Mouse (Mus musculus): ENCODE data around the gene Aldh1a1. TPM values are rescaled to one million over a fixed set of nuclear protein-coding genes. Genes with fewer than 3 reads are reported as not detected.

Gene Aldh1a1
- polyA plus RNA-seq, 1 experiment, result 0.33 TPM

DNA sequence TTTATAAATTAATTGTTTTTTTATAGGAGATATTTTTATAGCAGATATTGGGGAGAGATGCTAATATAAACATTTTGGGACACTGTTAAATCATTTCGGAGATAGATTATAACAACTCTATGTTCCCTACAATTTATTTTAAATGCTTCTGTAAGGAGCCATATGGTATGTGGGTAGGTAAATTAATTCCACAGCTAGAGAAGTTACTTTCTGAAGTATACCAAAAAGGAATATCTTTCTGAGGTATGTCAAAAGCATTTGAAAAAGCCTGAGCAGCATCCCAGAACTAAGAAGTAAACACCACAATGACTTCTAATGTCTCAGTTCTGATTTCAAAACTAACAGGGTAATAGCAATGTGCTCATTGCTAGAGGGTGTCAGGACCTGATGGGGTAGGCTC, 49.4 kb downstream of the Aldh1a1 start:
- TF ChIP-seq GATA1 (IDR thresholded peaks at IDR 0.05; ENCODE audit: low read length), result no peak

DNA sequence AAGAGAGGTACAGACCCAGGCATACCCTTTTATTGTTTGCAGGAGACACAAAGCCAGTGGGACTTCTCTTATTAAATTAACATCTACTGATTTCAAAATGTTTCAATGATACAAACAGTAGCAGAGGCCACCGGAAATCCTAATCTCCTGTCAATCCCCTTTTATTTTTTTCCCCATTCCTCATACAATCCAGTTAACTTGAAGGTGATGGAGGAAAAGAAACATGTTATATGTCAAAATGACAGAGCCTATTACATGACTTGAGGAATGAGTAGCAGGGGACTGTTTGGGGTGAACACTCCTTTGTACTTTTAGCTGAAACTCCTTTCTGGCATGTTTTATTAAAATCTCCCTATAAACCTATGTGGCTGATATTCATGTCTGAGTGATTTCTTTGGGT, 51.3 kb downstream of the Aldh1a1 start:
- no peak for TF ChIP-seq GATA1 (IDR thresholded peaks at IDR 0.05; ENCODE audit: low read length)

DNA sequence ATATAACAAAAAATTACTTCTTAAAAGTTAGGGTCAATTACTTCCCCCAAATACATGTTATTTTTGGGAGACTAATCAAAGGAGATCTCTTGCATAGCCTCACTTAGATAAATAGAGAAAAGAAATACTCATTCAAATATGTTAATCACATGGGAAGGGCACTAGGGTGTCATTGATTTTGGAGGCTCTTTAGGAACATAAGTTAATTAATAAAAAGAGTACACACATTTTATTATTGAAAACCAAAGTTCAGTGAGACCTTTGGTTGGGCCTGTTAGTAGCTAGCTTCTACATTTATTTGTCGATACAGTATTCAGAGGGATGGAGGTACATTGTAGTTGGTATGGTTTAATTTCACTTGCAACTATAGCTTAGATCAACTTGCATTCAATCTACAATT, 52.4 kb downstream of the Aldh1a1 start:
- no peak for TF ChIP-seq GATA1 (IDR thresholded peaks at IDR 0.05; ENCODE audit: low read length)

DNA sequence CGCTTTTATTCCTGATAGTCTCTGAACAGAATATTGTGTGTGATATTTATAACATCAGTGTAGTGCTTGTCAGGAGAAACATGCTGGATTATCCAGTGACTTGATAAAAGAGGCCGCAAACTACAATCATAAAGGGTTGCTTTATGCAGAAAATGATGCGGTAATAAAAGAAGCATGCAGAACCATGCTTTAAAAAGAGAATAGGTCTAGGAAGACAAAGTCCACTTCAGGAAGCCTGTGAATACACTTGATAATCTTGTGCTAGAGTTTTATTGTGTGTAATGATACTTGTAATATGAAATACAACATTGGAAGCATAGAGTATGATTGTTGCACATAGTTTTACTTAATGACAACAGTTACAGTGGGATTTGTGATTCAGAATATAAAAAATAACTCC, 54.5 kb downstream of the Aldh1a1 start:
- TF ChIP-seq GATA1 (IDR thresholded peaks at IDR 0.05; ENCODE audit: low read length), result no peak

DNA sequence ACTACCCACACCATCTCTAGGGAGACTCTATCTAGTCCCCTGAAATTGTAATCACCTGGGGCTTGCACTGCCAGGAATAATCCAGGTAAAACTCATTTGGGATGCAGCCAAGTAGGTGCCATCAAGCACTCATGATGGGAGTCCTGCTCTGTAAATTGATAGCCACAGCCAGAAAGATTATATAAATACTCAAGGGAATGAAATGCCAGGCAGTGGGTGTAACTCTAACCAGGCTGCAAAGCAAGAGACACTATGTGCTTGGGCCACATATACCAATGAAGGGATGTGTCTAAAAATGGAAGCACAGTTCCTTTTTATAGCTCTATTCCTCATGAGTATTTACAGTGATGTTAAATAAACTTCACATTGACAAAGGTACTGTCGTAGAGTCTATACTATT, 56.9 kb downstream of the Aldh1a1 start:
- no peak for TF ChIP-seq GATA1 (IDR thresholded peaks at IDR 0.05; ENCODE audit: low read length)

DNA sequence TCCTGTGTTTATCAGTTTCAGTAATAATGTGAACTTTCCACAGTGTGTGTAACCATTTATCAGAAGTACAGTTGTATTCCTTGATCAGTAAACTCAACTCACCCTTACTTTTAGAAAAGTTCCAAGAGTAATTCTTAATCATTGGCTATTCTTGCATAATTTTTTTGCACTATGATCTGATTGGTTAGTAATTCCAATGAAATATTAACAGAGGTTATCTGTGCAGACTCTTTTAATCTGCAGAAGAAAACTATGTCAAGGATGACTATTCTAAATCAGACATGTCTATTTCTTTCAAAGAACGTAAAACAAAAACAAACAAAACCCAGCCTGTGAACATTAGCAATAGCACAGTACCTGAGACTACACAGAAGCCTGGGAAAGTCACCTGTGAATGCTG, 62.9 kb downstream of the Aldh1a1 start:
- no peak for TF ChIP-seq GATA1 (IDR thresholded peaks at IDR 0.05; ENCODE audit: low read length)

DNA sequence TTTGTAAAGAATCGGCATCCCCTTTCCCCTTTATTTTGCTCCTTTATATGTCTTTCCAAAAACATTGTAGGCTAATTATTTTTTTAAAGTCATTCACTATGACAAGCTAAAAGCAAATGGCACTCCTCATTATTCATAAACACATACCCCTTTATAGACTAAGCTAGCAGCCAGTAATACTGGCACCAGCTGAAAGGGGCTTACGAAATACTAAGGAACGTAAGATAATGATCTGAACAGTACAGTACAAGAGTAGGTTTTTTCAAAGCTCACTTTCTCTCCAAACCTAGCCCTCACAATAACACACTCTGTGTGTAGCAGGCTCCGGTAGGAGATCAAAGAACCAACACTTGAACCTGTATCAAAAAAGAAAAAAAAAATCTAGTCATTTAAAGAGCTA, 64.7 kb downstream of the Aldh1a1 start:
- no peak for TF ChIP-seq GATA1 (IDR thresholded peaks at IDR 0.05; ENCODE audit: low read length)

DNA sequence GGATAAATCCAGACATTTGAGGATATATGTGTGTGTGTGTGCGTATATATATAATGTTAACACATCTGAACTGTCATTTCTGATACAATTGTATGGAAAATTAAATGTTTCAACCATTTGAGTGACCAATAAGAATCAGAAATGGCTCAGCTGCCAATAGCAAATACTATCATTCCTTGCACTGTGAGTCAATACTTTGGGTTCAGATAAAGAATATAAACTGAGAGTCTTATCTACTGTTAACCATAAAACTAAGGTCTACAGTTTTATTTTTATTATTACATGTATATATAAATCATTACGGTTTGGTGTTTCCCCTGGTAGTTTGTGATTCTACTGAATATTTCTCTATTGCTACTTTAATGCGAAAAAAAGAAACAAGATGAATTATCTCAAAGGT, 65.6 kb downstream of the Aldh1a1 start:
- no peak for TF ChIP-seq GATA1 (IDR thresholded peaks at IDR 0.05; ENCODE audit: low read length)

DNA sequence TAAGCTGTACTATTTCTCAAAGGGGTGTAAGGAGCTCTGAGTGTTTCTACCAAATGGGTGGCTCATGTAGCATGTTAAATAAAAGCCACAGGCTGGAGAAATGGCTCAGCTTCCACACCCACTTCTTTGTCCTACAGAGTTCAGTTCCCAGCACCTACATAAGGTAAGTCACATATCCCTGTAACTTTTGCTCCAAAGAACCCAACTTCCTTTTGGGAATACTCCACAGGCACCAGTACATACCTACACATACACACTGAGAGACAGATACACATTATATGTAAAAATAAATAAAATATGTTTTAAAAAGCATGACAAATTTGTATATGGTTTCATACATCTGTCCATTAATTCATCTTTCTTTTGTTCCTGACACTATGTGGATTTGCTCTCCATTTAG, 66.0 kb downstream of the Aldh1a1 start:
- no peak for TF ChIP-seq GATA1 (IDR thresholded peaks at IDR 0.05; ENCODE audit: low read length)

DNA sequence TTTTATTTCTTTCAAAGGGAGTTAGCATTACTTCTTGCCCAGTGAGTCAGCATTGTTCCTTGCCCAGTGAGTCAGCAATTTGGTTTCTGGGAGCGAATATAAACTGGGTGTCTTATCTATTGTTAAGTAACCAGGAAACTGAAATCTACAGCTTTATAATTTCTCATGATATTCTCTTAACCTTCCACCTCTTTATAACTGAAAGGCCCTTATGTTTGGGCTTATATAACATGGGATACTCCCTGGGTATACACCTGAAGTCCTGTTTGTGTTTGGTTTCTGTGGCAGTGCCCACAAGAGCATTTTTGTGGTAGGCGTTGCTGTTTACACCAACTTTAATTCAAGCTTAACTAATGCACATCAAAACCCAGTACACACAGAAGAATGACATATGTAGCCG, 66.4 kb downstream of the Aldh1a1 start:
- peak; percentile 41 for TF ChIP-seq GATA1 (IDR thresholded peaks at IDR 0.05; ENCODE audit: low read length)

DNA sequence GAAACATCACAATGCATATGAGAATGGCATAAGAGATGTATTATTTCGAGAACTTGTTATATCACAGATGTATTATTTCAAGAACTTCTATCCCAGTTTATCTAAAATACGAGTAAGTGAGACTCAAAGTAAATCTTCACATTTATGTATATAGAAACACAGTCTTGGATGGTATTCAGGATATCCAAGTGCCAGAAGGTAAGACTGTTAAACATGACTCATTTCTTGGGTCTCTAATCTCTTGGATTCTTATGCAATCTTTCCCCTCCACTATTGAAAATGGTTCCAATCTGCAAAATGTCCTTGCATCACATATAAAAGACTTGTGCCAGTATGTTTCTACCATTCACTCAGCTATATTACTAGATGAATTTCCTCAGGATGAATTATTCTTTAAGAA, 67.4 kb downstream of the Aldh1a1 start:
- no peak for TF ChIP-seq GATA1 (IDR thresholded peaks at IDR 0.05; ENCODE audit: low read length)

DNA sequence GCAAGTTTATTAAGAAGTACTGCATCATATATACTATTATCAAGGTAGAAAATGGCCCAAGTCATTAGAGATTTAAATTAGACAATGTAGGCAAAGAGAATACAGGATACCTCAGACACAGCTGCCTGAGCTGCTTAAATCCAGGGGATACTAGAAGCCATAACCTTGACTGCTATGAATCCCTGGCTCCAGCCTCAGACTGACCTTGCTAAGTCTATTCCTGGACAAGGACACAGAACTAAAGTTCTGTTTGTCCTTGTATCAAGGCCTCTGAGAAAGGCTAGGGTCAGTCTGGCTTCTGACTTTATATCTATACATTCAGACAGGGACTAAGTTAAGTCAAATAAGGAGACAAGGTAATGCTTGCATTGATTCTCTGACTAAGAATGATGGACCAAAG, 69.9 kb downstream of the Aldh1a1 start:
- no peak for TF ChIP-seq GATA1 (IDR thresholded peaks at IDR 0.05; ENCODE audit: low read length)

DNA sequence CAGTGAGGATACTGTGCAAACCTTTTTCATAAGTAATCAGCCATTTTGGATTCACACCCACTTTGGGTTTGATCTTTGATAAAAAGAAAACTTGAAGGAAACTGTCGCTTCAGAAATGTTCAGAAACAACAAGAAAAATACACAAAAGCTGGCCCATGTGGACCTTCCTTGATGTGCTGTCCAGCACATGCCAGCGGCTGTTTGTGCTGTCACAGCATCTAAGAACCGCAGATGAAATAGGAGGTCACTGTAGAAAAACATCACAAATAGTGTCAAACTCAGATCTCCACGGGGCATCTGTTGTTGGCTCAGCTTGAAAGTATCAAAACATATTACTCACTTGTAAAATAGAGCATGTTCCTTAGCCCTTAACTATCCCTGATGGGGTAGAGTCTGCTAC, 73.8 kb downstream of the Aldh1a1 start:
- no peak for TF ChIP-seq GATA1 (IDR thresholded peaks at IDR 0.05; ENCODE audit: low read length)

DNA sequence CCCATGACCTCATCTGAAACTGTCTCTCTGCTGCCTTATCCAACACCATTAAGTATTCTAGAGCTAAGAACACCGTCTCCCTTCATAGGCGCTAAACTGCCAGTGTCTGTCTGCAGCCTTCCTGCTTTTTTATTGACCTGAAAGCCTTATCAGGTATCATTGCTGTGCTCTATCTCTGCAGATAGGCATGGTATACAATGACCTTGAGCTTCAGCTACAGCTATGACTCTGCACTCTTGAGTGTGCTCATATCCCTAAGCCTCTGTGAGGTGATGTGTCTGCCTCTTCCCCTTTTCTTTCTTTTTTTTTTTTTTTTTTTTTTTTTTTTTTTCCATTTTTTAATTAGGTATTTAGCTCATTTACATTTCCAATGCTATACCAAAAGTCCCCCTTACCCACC, 74.5 kb downstream of the Aldh1a1 start:
- peak; percentile 73 for TF ChIP-seq GATA1 (IDR thresholded peaks at IDR 0.05; ENCODE audit: low read length)

DNA sequence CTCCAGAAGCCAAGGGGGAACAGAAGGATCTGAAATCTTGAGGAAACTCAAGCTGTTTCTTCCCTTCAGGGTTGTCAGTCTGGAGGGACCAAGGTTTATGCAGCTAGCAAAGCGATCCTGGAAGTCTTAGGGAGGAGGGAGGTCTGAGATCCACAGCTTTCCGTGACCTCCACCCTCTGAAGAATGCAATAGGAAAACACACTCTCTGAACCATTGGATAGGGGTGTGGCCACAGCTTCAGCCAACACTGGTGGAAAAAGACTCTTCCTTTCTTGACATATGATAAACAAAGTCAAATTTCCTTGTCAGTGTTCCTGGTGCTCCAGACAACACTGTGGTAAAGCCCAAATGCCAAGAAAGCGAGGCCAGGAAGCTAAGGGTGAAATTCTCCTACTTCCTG, 84.5 kb downstream of the Aldh1a1 start:
- TF ChIP-seq GATA1 (IDR thresholded peaks at IDR 0.05; ENCODE audit: low read length), result no peak

DNA sequence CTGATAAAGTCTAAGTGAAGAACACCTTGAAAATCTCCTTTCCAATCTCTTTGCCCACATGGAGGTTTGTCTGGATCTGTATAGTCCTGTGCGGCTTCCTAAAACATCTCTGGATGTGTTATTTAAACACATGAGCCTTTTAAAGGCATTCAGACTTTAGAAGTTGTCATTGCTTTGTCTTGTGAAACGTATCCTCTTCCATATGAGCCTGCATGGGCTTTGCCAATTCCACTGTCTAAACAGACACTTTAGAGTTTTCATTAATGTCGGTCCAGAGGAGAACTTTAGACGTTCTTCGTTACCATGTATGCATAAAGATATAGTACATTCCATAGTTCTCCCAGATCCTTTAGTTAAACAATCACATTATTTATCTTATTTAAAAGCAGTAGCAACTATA, 84.9 kb downstream of the Aldh1a1 start:
- no peak for TF ChIP-seq GATA1 (IDR thresholded peaks at IDR 0.05; ENCODE audit: low read length)

DNA sequence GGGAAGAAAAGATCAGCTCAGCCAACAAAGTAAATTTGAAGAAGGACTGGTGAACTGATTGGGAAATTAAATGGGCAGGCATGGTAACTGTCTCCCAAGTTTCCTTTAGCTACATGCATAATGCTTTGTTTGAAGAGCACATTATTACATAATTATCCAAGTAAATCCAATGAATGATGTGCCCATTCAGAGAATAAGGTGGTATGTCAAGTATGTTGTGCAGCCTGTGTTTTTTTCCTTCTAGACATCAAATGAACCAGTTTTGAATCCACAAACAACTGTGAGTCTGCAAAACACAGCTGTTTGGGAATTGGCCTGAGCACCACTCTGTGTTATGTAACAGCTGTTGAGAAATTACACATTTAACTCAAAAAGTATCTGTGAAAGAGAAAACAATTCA, 107.4 kb downstream of the Aldh1a1 start:
- no peak for TF ChIP-seq GATA1 (IDR thresholded peaks at IDR 0.05; ENCODE audit: low read length)

DNA sequence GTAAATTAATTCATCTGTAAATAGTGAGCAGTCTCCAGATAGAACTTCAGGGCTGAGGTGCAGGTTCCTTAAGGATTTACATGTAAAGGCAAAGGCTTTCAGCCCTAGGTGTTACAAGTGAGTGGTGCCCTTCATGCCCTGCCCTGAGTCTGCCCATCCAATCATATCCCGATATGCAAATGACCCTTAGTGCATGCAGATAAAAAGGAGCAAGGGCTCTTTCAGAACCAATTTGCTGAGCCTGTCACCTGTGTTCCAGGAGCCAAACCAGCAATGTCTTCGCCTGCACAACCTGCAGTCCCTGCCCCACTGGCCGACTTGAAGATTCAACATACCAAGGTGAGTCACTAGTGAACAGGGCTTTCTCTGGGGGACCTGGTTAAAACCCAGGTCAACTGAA, 109.2 kb downstream of the Aldh1a1 start:
- TF ChIP-seq GATA1 (IDR thresholded peaks at IDR 0.05; ENCODE audit: low read length), result no peak

DNA sequence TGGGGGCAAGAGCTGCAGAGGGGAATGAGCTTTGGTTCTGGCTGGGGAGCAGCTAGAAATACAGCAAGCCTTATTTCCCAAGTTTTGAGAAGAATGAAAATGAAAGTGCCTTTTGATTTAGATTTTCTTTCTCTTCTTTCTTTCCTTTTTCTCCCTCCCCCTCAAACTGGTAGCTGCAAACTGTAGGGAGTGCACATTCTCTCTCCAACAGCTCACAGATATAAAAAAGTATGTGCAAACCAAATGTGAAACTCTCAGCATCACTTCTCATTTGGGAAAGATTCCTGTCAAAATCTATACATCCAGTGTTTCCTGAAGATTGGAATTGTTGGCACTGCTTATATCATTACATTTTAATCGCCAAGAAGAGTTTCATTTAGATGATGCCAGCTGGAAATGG, 110.7 kb downstream of the Aldh1a1 start:
- TF ChIP-seq GATA1 (IDR thresholded peaks at IDR 0.05; ENCODE audit: low read length), result no peak
